Mouse (Mus musculus) splenic B cell, adult 2 months (primary cell): ENCODE measurements around the gene Paqr6.
"Not testable (repeated sequence)": the region's sequence is repeated elsewhere in the genome, so short reads cannot be mapped to it uniquely, and the experiment has no call there.

Experiments used
- DNase-seq: peaks from one replicate; pipeline ENCODE4 v3.0.0-alpha.2; 2011; ENCODE audit warnings: low read depth, low spot score
- H3K27me3 ChIP-seq: 2 replicates; pipeline ENCODE4 v1.6.1; 2012; ENCODE audit warnings: mild to moderate bottlenecking, low read length, moderate library complexity, mixed read lengths; ENCODE audit not compliant: control insufficient read depth, poor library complexity, insufficient read depth, severe bottlenecking
- H3K36me3 ChIP-seq: 2 replicates; pipeline ENCODE4 v1.6.1; 2012; ENCODE audit warnings: mild to moderate bottlenecking, low read length, moderate library complexity, mixed read lengths; ENCODE audit not compliant: control insufficient read depth, poor library complexity, insufficient read depth, severe bottlenecking

Gene Paqr6

DNA sequence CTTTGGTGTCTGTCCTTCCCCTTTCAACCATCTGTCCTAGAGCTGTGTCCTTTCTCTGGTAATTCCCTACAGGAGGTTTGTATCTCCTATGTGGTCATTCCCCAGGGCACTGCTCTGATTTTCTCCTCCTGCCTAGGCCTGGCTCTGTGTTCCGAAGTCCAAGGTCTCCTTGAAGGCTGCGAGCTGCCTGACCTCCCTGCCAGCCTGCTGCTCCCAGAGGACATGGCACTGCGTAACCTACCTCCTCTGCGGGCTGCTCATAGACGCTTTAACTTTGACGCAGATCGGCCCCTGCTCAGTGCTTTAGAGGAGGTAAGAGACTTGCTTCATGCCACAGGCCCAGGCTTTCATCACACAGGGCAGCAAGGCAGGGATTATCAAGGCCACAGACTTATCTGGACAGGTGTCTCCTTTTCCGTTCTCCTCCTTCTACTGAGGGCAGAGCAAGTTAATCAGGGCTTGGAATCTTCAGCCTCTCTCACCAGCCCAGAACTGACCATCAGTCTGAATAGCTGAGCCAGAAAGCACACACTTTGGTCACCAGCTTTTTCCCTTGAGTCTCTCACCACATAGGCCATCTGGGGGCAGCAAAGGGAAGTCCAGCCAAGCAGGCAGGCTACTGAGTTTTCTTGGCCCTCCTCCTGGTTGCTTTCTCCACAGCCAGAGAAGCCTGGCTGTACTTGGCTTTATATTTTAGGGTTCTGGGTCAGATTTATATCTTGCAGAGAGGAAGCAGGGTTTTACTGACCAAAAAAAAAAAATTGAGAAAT lies 9.8 kb upstream of the Paqr6 start:
- no peak for DNase-seq
- H3K36me3 ChIP-seq = peaks cover 26% of the 10 kb centered on the region
- H3K27me3 ChIP-seq = no peaks in the 10 kb centered on the region

DNA sequence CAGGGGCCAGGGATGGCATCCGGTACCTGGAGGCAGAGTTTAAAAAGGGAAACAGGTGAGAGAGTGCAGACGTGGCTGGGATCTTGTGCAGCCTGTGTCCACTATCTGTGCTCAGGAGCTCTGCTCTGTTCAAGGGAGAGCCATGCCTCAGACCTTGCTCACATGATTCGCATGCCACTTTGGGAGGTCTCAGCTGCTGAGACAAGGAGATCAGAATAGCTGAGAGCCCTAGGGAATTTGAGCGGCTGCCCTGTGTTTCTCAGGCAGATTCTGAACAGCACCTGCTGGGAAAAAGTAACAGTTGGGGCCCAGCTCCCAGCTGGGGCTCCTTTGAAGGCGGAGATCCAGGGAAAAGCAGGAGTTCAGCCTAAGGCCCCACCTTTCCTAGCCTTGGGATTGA lies 4.8 kb upstream of the Paqr6 start:
- H3K27me3 ChIP-seq = no peaks in the 10 kb centered on the region
- no peak for DNase-seq
- peaks cover 16% of the 10 kb centered on the region for H3K36me3 ChIP-seq

DNA sequence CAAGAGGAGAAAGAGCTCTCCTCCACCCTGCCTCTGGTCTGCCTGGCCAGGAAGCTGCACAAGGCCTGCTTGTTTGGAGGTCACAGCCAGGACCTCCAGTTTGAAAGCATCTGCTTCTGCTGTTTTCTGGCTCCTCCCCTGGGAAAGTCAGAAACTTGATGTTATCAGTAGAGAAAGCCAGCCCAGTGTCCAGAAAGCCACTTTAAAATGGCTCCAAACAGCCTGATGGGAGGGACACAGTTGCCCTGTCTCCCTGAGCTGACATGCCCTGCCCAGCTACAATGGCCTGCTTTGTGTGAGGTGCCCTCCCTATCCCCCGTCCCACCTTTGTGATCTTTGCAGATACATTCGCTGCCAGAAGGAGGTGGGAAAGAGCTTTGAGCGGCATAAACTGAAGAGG lies 4.4 kb upstream of the Paqr6 start:
- H3K36me3 ChIP-seq = peaks cover 16% of the 10 kb centered on the region
- H3K27me3 ChIP-seq = no peaks in the 10 kb centered on the region
- DNase-seq = no peak

DNA sequence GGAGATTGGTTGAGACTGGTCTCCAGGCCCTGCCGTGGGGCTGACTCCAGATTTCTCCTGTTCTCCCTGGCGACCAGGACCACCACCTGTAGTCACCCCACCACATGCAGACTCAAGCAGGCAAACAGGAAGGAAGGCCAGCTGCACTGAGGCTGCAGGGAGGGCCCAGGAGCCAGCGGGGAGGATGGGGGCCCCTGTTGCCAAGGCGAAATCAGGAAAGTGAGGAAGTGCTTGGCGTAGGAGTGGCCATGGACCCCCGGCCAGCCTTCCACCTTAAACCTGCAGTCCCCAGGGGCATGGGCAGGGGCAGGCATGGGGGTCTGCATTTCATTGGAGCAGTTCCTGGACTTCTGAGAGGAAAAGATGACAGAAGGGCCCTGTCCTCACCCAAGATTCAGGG lies 3.3 kb upstream of the Paqr6 start:
- DNase-seq = no peak
- peaks cover 16% of the 10 kb centered on the region for H3K36me3 ChIP-seq
- no peaks in the 10 kb centered on the region for H3K27me3 ChIP-seq

DNA sequence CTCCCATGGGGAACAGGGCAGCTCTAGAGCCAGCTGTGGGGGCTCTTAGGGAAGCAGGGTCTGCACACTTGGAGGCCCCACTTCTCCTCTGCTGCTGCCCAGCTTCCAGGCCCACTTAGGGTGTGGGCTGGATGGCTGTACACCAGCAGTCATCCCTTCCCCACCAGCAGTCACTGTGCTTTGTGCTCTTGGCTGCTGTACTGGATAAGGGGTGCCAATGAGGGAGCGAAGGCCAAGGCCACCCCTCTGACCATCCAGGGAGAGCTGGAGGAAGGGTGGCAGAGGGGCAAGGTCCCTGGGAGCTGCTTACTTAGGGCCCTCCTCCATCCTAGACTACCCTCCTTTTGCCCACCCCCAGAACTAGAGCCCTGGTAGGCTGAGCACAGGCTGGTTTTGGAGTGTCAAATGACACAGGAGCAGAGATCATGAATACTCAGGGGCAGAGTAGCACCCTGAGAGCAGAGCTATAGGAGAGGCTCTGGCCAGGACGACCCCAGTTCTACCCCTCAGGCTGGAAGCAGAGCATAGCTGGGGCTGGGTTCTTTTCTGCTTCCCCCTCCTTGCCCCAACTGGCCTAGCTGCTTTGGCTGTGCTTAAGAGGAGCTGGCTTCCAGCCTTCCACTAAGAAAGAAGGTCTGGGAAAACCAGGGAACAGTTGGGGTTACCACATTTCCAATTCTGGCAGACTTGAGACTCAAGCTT lies 2.6 kb upstream of the Paqr6 start:
- no peaks in the 10 kb centered on the region for H3K27me3 ChIP-seq
- no peak for DNase-seq
- H3K36me3 ChIP-seq = peaks cover 14% of the 10 kb centered on the region

DNA sequence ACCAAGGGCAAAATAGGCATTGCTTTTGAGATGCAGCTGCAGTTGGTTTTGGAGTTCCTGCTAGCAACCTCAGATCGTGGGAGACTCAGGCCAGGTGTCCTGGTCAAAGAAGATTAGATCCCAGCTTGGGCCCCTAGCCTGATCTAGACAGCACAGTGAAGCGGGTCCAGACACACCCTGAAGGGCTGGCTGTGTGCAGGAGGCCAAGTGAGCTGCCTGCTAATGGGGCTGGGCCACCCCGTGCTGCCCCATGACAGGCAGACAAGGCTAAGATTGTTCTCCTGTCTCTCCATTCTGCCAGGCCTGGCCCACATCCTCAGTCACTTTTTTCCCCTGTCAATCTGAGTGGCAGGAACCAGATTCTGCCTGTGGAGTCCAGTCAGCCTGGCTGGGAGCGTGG lies 684 bp upstream of the Paqr6 start:
- Histone ChIP-seq H3K27me3 (no peaks in the 10 kb centered on the region), H3K36me3 (peaks cover 11% of the 10 kb centered on the region)
- no peak for DNase-seq

DNA sequence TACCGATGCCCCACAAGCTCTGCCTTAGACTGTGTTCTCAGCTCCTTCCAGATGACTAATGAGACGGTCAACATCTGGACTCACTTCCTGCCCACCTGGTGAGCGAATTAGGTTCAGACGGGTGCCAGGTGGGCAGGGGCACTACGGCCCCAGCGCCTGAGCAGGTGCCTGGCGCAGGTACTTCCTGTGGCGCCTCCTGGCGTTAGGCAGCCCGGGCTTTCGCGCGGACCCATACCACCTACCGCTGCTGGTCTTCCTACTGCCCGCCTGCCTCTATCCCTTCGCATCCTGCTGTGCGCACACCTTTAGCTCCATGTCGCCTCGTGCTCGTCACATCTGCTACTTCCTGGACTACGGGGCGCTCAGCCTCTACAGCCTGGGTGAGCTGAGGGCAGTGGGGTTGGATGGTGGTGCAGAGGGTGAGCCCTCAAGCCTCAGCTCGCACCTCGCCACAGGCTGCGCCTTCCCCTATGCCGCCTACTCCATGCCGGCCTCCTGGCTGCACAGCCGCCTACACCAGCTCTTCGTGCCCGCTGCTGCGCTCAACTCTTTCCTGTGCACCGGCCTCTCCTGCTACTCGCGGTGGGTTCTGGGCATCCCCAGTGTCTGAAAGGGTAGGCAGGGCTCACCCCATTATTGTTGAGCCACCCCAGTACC lies 1.4 kb downstream of the Paqr6 start:
- no peak for DNase-seq
- Histone ChIP-seq H3K27me3 (no peaks in the 10 kb centered on the region), H3K36me3 (peaks cover 3% of the 10 kb centered on the region)

DNA sequence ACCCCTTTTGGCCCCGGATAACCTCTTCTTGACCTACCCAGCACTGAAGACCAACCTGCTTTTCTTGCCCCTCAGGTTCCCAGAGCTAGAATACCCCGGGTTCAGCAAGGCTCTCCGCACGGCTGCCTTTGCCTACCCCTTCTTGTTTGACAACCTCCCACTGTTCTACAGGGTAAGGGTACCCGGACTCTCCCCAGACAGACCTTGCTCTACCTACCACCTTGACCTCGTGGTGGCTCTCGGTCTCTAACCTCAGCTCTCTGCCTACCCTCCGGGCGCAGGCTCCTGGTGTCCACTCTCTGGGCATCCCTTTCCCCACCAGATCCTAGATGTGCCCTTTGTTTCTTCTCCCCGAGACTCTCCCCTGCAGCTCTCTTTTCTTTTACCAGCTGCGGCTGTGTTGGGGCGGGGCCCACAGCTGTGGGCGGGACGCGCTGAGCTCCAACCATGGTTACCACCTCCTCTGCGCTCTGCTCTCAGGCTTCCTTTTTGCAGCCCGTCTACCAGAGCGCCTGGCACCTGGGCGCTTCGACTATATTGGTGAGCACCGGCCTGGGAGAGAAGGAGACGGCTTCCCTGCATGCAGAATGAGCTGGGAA lies 2.5 kb downstream of the Paqr6 start:
- H3K36me3 ChIP-seq, H3K27me3 ChIP-seq: not testable (repeated sequence)
- peak; percentile 24 for DNase-seq

DNA sequence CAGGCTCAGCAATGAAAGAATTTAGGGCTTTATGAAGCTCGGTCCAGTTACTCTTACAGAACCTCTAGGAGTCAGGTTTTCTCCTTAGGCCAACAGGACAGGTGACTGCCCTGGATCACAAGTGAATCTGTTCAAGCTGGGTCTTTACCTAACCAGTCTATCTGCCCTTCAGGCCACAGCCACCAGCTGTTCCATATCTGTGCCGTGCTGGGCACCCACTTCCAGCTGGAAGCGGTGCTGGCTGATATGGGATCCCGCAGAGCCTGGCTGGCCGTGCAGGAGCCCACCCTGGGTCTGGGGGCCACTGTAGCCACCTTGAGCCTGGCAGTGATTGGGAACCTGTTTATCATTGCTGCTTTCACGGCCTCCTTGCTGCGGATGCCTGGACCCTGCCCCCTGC lies 3.1 kb downstream of the Paqr6 start:
- not testable (repeated sequence) for H3K36me3 ChIP-seq, DNase-seq, H3K27me3 ChIP-seq

DNA sequence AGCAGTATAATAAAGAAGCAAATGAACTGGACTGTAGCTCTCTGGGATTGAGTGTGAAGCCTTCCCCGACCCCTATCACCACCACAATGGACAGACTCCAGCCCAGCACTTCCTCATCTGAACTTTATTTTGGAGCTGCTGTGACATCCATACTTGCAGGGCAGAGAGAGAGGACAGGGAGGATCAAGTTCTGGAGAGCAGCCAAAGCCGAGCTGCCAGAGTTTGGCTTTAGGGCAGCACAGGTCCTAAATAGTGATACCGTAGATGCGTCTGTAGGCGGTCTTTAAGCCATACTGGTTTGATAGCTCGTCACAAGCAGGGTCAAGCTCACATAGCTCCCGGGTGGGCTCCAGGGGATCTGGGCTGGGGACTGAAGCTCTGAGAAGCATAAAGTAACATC lies 4.1 kb downstream of the Paqr6 start:
- DNase-seq, H3K27me3 ChIP-seq, H3K36me3 ChIP-seq: not testable (repeated sequence)

DNA sequence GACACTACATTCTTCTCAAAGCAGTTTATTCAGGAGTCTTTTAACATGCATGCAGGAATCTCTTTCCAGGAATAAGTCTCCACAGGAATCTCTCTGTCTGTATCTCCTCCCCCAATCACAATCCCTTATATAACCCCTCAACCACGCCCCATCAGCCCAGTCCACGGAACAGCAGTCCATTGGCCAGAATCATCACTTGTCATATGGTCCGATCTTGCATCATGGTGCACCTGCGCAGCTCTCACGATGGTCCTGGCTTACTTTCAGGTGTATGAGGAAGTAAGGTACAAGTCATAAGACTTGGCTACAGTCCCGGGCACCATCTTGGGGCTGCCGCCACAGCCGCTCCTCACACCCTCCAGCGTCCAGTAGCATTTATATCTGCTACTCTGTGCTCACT lies 8.3 kb downstream of the Paqr6 start, which contains the start of gene Bglap3:
TSS of gene Bglap3 (minus strand) at position 101 of the 400 bp plus-strand sequence.
- H3K27me3 ChIP-seq, H3K36me3 ChIP-seq, DNase-seq: not testable (repeated sequence)

DNA sequence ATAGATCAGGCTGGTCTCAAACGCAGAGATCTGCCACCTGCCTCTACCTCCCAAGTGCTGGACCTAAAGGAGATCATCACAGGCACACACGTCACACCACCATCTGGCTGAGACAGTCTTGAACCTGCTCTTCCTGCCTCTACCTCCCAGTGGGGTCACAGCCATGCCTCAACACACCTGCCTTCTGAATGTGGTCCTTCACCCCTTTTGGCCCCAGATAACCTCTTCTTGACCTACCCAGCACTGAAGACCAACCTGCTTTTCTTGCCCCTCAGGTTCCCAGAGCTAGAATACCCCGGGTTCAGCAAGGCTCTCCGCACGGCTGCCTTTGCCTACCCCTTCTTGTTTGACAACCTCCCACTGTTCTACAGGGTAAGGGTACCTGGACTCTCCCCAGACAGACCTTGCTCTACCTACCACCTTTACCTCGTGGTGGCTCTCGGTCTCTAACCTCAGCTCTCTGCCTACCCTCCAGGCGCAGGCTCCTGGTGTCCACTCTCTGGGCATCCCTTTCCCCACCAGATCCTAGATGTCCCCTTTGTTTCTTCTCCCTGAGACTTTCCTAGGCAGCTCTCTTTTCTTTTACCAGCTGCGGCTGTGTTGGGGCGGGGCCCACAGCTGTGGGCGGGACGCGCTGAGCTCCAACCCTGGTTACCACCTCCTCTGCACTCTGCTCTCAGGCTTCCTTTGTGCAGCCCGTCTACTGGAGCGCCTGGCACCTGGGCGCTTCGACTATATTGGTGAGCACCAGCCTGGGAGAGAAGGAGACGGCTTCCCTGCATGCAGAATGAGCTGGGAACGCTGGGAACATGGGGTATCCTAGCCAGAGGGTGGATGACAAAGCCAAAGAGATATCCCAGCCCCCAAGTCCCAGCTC lies 11.6 kb downstream of the Paqr6 start:
- H3K27me3 ChIP-seq, H3K36me3 ChIP-seq: not testable (repeated sequence)
- DNase-seq = peak; percentile 33

DNA sequence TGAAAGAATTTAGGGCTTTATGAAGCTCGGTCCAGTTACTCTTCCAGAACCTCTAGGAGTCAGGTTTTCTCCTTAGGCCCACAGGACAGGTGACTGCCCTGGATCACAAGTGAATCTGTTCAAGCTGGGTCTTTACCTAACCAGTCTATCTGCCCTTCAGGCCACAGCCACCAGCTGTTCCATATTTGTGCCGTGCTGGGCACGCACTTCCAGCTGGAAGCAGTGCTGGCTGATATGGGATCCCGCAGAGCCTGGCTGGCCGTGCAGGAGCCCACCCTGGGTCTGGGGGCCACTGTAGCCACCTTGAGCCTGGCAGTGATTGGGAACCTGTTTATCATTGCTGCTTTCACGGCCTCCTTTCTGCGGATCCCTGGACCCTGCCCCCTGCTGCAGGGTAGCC lies 12.3 kb downstream of the Paqr6 start:
- not testable (repeated sequence) for H3K27me3 ChIP-seq, H3K36me3 ChIP-seq, DNase-seq

DNA sequence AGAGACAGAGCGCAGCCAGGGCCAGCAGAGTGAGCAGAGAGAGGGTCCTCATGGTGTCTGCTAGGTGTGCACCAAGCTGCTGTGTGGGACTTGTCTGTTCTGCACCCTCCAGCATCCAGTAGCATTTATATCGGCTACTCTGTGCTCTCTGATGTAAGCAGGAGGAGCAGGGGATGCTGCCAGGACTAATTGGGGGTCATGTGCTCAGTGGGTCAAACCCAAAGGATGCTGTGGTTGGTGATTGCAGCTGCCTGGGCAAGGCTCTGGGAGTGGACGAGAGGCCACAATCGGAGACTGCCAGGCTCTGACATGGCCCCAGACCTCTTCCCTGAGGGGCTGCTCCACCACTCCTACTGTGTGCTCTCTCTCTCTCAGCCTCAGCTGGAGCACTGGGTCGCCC lies 14.2 kb downstream of the Paqr6 start, which contains the start of gene Bglap2:
TSS of gene Bglap2 (minus strand) at position 101 of the 400 bp plus-strand sequence.
- not testable (repeated sequence) for H3K27me3 ChIP-seq, DNase-seq, H3K36me3 ChIP-seq
